ENCODE assay signal across 9 mouse cellular contexts in genomic region chr17:34911945-34912351, GRCm38 (mm10). TPM values are rescaled to one million over a fixed set of nuclear protein-coding genes. Genes with fewer than 3 reads are reported as not detected.
DNase-seq lines count a peak whose midpoint lies in the region; ATAC-seq lines count a peak whose summit lies in the region.
"Had no signal": no experiment of that assay in that cellular context is flagged by ENCODE, and none has a peak within 500 bp of the region (broad histone marks: within the 10 kb centered on the region; RNA-seq: fewer than 3 reads in every experiment).

No protein-coding gene starts in this region.

- no peak overlapping the region for H3K4me2 ChIP-seq in forebrain, embryonic 13.5 days
- no peak overlapping the region for H3K4me2 ChIP-seq in hindbrain, embryonic 14.5 days (replicated peaks)

- no peaks in the 10 kb centered on the region for H3K27me3 ChIP-seq in forebrain, embryonic 13.5 days
- no peaks in the 10 kb centered on the region for H3K27me3 ChIP-seq in hindbrain, embryonic 14.5 days (ENCODE audit: control insufficient read depth, insufficient read depth, low read length)

- intact Hi-C loops in left cerebral cortex, postnatal 25 days (cut with DNase I): loop anchor here (2.0 kb wide), 1 partner anchor 55 kb away; no protein-coding TSS in a partner anchor

- 49% methylated on average over 5 of the region's 5 CpGs for WGBS in forebrain, embryonic 13.5 days
- 43% methylated on average over 5 of the region's 5 CpGs for whole genome bisulfite sequencing in hindbrain, embryonic 14.5 days

- H3K4me1 ChIP-seq in forebrain, embryonic 13.5 days: no peaks in the 10 kb centered on the region
- no peaks in the 10 kb centered on the region for H3K4me1 ChIP-seq in hindbrain, embryonic 14.5 days (replicated peaks; ENCODE audit: control insufficient read depth, insufficient read depth, low read length)

- no peaks in the 10 kb centered on the region for H3K9me3 ChIP-seq in forebrain, embryonic 13.5 days (replicated peaks)
- no peaks in the 10 kb centered on the region for H3K9me3 ChIP-seq in hindbrain, embryonic 14.5 days (ENCODE audit: control insufficient read depth, low read length)

- DNase-seq in MN1 (ENCODE audit: low spot score): peak; percentile 81
- DNase-seq in c-Kit-positive CD71-positive TER-119-positive erythroid progenitor cells, embryonic 14.5 days (ENCODE audit: low spot score): peak; percentile 77
- DNase-seq in hindbrain, embryonic 14.5 days (ENCODE audit: low spot score): peak; percentile 74
- DNase-seq in left cerebral cortex, postnatal 25 days (ENCODE audit: low spot score in 2 of 2): peak; percentile 45 to 51
- DNase-seq in mesoderm, embryonic 11.5 days (ENCODE audit: low read depth, low spot score): peak; percentile 72
- peak; percentile 74 for DNase-seq in right cerebral cortex, postnatal 4 days
- peak; percentile 56 to 84 for DNase-seq in urinary bladder, postnatal 4 days (ENCODE audit: low spot score in 2 of 2)

- ATAC-seq in forebrain, embryonic 13.5 days: peak; percentile 74
- peak; percentile 39; the same call in 1 of the 2 replicates for ATAC-seq in hindbrain, embryonic 14.5 days (ENCODE audit: low FRiP score)

- H3K36me3 ChIP-seq in forebrain, embryonic 13.5 days (ENCODE audit: poor library complexity, severe bottlenecking): peaks cover 76% of the 10 kb centered on the region
- peaks cover 71% of the 10 kb centered on the region for H3K36me3 ChIP-seq in hindbrain, embryonic 14.5 days (replicated peaks; ENCODE audit: control insufficient read depth, insufficient read depth)

- H3K4me3 ChIP-seq in forebrain, embryonic 13.5 days: no peak overlapping the region
- no peak overlapping the region for H3K4me3 ChIP-seq in hindbrain, embryonic 14.5 days (replicated peaks; ENCODE audit: low read length)

- H3K9ac ChIP-seq in forebrain, embryonic 13.5 days: no peak overlapping the region
- H3K9ac ChIP-seq in hindbrain, embryonic 14.5 days: no peak overlapping the region

- H3K27ac ChIP-seq in forebrain, embryonic 13.5 days: no peak overlapping the region
- no peak overlapping the region for H3K27ac ChIP-seq in hindbrain, embryonic 14.5 days

RNA-seq across cellular contexts. Expression of gene Slc44a4, which starts 2.3 kb away (rescaled TPM):
- not detected in 2 replicates for polyA plus RNA-seq in forebrain, embryonic 13.5 days (2015; fragmentation: Nextera tagmentation; extraction: Ambion mirVana)
- polyA plus RNA-seq in hindbrain, embryonic 14.5 days (2014; fragmentation: Nextera tagmentation; extraction: Ambion mirVana): 0.11 and 0.12 TPM in 2 replicates
- total RNA-seq in left cerebral cortex, postnatal 25 days (2021): under 1 TPM; 0.55 to 0.66 TPM

RNA-seq across cellular contexts. Expression of gene Ehmt2, which starts 13.7 kb away (rescaled TPM):
- 97.9 and 107 TPM in 2 replicates for polyA plus RNA-seq in forebrain, embryonic 13.5 days (2015; fragmentation: Nextera tagmentation; extraction: Ambion mirVana)
- polyA plus RNA-seq in hindbrain, embryonic 14.5 days (2014; fragmentation: Nextera tagmentation; extraction: Ambion mirVana): 72.6 and 82.1 TPM in 2 replicates
- 100 to 1,000 TPM; 166 to 167 TPM for total RNA-seq in left cerebral cortex, postnatal 25 days (2021)

RNA-seq across cellular contexts. Expression of gene C2, which starts 13.9 kb away (rescaled TPM):
- 0.74 and 1.4 TPM in 2 replicates for polyA plus RNA-seq in forebrain, embryonic 13.5 days (2015; fragmentation: Nextera tagmentation; extraction: Ambion mirVana)
- 1.2 and 1.8 TPM in 2 replicates for polyA plus RNA-seq in hindbrain, embryonic 14.5 days (2014; fragmentation: Nextera tagmentation; extraction: Ambion mirVana)
- total RNA-seq in left cerebral cortex, postnatal 25 days (2021): 1 to 10 TPM; 1.5 to 3.6 TPM

RNA-seq across cellular contexts. Expression of gene Neu1, which starts 19.1 kb away (rescaled TPM):
- polyA plus RNA-seq in forebrain, embryonic 13.5 days (2015; fragmentation: Nextera tagmentation; extraction: Ambion mirVana): 18.0 and 18.7 TPM in 2 replicates
- 26.9 and 27.2 TPM in 2 replicates for polyA plus RNA-seq in hindbrain, embryonic 14.5 days (2014; fragmentation: Nextera tagmentation; extraction: Ambion mirVana)
- total RNA-seq in left cerebral cortex, postnatal 25 days (2021): 10 to 100 TPM; 42.9 to 44.0 TPM

RNA-seq across cellular contexts. Expression of gene Gm20547, which starts 30.1 kb away (rescaled TPM):
- polyA plus RNA-seq in forebrain, embryonic 13.5 days (2015; fragmentation: Nextera tagmentation; extraction: Ambion mirVana): not detected in 2 replicates
- not detected in 2 replicates for polyA plus RNA-seq in hindbrain, embryonic 14.5 days (2014; fragmentation: Nextera tagmentation; extraction: Ambion mirVana)
- not detected for total RNA-seq in left cerebral cortex, postnatal 25 days (2021)
- total RNA-seq: layer of hippocampus, adult 8-10 months had no signal
